Mouse (Mus musculus): ENCODE measurements around the gene Hspg2. TPM values are rescaled to one million over a fixed set of nuclear protein-coding genes. Genes with fewer than 3 reads are reported as not detected.

Hspg2 gene
- total RNA-seq, 4 experiments from 2014 or later: 4.1 to 6.4 (median 6.0) TPM

DNA sequence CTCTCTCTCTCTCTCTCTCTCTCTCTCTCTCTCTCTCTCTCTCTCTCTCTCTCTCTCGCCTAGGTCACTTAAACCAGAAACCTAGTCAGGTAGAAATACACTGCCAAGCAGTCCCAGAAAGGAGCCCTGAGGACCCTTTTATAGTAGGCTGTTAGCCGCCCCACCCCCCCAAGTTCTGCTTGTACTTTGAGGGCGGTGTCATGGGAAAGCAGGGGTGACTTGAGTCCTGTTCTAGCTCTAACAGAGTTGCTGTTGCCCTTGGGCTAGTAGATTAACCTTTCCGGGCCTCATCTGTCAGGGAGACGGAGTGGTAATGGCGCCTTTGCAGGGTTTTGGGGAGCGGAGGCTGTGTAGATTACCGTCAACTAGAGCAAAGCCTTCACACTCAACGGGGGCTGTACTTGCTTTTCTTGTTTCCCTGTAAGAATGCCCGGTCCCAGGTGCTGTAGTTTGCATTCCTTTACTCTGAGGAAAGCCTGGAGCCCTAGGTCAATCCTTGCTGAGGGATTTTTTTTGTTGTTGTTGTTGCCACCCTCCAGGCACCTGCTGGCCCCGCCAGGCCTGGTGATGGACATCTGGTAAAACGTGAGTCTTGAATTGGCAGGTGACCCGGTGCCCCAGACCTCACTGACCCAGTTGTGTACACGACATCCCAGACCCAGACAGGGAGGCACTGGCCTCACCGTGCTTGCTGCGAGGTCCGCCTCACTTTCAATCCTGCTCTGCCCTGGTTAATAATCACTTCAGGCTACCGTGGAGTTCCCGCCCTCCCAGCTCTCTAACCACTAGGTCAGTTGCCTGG lies 11.8 kb downstream of the Hspg2 start:
- no peak for DNase-seq (ENCODE audit: low spot score in 2 of 2)

DNA sequence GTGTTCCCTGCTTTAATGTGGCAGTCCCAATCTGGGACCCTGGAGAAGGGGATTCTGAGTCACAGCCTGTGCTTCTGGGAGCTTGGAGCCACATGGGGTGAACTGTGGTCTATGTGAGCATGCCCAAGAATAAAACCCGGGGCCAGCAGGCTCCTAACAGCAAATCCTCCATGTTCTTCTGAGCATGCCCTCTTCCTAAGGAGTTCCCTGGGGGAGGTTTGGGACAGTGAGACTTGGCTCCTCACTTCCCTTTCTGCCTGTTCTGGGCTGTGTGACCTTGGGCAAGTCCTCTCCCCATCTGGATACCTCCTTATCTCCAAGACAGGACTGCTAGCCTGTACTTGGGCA lies 12.4 kb downstream of the Hspg2 start:
- DNase-seq (ENCODE audit: low spot score in 2 of 2): no peak

DNA sequence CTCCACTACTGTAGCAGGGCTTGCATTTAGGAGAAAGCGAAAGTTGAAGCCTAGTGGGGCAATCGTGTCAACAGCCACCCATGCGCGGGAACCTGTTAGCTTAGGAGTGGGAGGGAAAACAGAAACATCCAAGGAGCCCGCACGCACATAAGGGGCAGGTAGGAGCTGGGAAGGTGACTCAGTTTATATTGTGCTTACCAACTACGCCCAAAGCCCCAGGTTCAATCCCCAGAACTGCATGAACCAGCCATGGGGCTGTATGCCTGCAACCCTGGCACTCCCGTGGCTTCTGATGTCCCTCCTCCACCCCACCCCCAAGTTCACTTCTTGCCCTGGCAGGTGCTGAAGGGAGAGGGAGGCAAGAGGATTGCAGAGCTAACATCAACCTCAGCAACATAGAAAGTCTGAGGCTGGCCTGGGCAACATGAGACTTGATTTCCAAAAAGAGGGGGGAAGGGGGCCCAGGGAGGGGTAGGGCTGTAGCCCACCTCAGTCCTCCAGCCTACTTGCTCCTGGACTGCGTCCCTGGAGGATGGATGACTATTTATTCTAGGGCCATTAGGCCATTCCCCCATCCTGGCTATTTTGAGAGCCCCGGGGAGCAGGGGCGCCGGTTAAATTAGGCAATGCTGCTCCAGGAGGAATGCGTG lies 12.9 kb downstream of the Hspg2 start:
- DNase-seq (ENCODE audit: low spot score in 2 of 2): no peak

DNA sequence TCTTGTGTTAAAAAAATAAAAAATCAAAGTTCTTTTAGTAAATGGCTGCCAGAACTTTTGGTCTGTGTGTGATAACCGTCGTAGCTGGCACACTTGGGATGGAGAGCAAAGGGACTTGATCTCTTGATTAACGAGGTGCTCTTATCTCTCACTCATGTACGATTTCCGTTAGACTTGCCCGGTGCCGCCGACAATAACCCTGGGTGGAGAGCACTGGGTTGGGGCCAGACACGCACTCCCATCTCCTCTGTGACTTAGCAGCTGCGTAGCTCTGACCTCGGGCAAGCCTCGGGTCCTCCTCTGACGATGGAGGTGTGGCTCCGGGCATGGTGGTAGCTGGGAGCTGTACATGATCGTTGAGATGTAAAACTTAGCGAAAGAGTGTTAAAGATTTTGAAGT lies 15.3 kb downstream of the Hspg2 start:
- DNase-seq (ENCODE audit: low spot score in 2 of 2): no peak

DNA sequence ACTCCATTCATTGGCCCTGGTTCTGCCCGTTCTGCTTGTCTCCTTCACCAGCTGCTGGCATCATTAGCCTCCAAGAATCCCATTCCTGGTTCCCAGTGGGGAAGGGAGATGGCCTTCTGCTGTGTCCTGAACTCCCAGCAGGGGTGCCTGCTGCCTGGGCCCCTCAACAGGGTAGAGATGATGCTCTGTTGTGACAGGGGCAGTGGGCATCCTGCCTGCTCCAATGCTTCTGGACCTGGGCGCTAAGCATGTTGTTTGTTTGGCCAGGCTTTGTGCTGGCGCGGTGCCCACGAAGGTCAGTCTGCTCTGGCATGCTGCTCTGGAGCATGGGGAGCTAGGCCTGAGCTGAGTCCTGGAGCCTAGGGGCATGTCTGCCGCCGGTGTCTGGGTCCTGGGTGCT lies 16.0 kb downstream of the Hspg2 start:
- DNase-seq (ENCODE audit: low spot score in 2 of 2): no peak

DNA sequence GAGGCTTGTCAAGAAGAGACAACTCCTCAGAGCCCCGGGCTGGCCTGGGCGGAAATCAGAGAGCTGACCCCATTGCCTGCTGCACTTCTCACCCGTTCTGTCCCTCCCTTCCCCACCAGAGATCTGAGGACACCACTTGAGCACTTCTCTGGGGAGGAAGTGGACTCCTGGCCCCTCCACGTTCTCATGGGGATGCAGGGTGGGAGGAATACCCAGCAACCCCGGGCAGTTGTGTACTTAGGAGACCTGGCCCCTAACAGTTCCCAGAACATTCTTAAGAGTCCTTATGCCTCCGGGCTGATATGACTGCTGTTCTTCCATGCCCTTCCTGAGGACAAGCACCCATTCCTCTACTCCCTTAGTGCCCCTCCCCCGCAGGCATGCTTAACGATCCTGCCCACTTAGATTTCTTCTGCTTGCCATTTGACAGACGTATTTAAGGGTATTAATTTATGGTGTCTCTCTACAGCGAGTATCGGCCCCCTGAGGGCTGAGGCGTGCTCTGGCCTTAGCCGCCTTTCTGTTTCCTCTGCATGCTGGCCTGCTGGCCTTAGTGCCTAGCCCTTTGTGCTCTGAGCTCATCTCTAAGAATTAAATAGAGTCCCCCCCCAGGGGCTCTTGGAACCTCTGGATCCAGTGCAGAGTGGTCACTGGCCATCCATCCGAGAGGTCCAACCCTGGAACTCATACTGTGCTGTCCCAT lies 16.8 kb downstream of the Hspg2 start:
- DNase-seq (ENCODE audit: low spot score in 2 of 2): no peak

DNA sequence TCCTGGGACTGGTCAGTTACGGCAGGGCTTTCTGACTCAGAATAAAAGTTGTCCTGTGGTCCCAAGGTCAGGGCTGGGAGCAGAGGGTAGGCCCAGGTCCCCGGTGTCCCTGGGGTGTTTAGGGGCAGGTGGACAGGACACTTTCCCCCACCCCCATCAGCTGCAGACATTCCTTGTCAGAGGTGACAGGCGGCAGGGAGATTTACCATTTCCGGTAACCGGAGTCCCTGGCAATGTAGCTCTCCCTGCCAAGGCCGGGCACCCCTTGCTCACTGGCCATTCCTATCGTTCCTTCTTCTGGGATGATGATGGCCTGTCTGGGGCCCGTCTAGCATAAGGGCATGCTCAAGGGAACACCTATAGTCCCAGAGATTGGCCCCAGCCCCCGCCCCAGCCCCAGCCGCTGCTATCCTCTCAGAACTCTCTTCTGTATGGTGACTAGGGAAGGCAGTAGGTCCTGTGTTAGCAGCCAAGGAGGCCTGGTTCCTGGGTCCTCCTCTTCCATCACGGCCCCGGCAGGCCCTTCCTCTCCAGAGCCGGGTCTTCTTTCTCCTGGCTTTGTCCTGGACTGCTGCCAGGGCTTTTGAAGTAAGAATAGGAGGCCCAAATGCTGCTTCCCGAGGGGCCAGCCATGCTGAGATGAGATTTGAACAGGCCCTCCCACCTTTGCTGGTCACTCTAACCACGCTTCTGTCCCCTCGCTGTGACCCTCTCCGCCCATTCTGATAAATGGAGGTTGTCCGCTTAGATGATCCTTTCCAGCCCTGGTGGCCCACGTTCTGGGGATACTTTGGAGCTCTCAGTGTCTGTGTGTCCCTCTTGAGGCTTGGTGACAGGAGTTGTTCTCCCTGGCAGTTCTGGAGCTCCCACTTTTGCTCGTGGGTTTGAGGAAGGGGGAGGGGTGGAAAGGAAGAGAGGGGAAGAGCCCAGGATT lies 17.8 kb downstream of the Hspg2 start:
- no peak for DNase-seq (ENCODE audit: low spot score in 2 of 2)

DNA sequence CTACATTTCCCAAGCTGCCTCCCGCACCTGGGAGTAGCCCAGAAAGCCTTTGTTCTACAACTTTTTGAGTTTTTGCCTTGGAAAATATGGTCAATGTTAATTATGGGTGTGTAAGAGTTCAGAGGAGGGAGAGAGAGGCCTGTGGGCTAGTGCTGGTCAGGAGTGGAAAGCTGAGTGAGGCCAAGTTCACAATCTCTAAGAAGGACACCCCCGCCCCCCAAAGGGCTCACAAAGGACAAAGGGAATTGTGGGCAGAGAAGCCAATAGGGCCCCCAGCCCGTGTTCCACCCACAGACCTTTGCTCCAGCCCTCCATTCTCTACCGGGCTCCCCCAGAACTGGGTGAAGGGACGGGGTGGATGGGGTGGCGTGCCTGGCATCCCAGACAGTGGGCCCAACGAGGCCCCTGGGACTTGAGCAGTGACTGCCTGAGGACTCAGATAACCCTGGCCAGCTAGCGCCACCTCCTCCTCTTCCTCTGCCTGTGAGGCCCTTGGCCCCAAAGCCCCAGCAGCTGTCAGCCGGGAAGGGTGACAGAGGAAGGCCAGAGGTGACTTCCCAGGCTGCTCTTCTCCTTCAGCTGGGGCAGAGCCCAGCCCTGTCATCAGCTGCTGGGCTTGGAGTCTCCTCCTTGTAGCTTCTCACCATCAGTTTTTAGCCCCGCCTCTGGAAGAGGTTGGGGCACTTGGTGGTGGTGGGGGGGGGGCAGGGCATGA lies 18.9 kb downstream of the Hspg2 start:
- no peak for DNase-seq (ENCODE audit: low spot score in 2 of 2)

DNA sequence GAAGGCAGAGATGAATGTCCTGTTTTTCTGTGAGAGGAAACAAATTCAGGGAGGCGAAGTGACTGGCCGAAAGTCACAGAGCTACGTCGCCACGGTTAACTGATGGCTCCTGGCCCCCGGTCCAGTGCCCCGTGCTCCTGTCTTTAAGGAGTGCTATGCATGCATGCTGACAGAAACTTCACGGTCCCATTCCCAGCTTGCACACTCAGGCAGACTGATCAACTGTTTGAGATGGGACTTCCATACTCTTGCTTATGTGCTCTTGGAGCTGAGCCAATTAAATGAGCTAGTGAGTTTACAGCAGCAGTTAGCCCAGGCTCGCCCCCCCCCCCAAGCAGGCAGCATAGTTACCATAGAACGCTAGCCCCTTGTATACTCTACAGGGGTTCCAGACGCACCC lies 19.5 kb downstream of the Hspg2 start:
- no peak for DNase-seq (ENCODE audit: low spot score in 2 of 2)

DNA sequence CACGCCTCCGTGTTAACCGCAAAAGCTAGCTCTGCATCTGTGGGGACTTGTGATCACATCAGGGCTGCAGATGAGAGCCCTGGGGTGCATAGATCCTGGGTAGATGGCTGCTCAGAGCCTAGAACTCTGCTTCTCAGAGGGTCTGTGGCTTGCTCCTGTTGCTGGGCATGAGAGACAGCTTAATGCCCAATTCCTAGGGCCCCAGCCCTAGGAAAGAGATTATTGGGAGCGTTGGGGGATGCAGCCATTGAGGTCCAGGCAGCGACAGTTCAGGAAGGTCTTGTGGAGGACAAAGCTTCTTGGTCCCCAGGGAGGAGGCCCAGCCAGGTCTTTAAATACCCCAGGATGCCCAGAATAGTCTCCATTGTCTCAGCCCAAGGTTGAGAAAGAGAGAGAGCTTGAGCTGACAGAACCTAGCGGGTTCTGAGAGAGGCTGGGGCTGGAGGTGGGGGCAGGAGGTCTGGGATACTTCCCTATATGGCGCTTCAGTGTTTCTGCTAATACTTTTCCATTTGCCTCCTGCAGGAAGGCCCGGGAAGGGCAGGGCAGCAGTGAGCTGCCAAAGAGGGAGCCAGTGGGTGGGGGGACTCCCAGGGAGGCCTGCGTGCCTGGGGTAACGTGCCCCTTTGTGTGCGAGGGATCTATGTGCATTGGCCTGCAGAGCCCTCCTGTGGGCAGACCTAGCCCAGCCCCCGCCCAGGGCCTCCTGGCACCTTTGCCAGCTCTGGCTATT lies 20.2 kb downstream of the Hspg2 start:
- DNase-seq (ENCODE audit: low spot score in 2 of 2): no peak

DNA sequence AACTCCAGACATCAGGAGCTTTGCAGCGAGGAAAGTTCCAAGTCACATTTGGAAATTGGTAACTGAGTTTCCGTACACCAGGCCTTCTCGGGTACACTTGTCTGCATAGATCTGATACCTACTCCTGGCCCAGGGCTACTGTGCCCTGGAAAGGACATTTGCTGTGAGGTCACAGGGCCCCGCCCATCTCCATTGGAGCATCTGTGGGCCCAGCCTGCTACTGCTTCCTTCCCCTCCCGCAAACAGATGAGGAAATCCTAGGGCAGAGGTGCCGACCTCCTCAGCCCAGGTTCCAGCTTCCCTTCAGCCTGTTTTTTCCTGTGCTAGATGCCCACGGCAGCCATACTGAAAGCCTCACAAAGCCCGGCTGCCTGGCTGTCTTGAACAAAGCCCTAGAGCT lies 21.4 kb downstream of the Hspg2 start:
- DNase-seq (ENCODE audit: low spot score in 2 of 2): no peak

DNA sequence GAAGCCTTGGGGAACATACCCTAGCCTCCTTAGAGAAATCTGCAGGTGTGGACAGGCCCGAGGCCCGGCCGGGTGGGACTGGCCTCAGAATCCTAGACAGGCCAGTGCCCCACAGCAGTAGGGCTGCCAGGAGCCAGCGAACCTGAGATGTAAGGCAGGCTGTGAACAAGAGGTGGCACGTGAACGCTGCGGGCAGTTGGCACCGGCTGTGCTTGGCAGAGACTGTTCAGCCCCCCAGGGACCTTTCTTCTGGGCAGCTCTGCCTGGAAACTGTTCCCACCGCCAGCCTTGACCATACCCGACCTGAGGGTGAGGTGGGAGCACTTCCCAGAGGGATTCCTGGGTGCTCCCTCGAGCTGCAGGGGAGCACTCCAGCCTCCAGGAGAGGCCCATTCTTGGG lies 24.0 kb downstream of the Hspg2 start:
- DNase-seq (ENCODE audit: low spot score in 2 of 2): no peak

DNA sequence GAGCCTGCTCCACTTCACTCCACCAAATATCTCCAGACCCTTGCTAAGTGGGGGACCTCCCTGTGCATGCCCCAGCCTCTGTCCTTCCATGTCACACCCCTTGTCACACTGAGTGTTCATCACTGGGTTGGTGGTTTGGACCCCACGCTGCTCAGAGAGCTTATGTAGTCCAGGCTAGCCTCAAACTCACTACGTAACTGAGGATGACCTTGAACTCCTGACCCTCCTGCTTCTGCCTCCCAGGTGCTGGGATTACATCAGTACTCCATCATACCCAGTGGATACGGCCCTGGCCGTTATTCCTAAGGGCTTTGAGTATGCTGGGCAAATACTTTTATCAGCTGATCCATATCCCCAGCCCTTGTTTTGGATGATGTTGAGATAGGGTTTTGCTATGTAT lies 24.6 kb downstream of the Hspg2 start:
- DNase-seq (ENCODE audit: low spot score in 2 of 2): no peak

DNA sequence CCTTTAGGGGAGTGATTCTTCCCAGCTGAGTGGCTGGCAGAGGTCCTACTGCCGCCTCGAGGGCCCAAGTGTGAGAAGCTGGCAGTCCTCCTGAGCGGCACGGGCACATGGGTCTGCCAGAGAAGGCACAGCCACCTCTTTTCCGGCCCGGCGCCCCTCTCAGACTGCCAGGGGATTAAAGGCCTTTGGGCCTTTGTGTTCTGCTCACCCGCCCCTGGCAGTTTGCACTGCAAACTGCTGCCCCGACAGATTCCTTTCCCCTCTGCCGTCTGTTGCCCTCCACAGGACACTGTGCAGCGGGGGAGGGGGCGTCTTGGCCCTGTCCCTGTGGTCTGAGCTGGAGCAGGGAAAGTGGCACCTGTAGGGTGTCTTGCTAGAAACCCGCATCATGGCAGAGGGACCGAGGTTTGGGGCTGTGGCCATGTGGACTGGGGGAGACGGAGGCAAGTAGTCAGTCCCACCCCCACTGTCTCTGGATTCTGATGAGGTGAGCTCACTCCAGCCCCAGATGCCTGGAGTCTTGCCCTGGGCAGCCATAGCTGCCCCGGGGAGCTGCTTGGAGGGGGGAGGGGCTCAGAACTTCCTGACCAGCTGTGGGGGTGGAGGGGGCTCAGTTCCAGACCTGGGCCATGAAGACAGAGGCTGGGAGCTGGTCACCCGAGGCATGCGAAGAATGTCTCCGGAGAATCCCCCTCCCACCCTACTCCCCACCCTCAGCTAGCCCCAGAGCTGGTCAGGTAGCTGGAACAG lies 26.4 kb downstream of the Hspg2 start:
- no peak for DNase-seq (ENCODE audit: low spot score in 2 of 2)

DNA sequence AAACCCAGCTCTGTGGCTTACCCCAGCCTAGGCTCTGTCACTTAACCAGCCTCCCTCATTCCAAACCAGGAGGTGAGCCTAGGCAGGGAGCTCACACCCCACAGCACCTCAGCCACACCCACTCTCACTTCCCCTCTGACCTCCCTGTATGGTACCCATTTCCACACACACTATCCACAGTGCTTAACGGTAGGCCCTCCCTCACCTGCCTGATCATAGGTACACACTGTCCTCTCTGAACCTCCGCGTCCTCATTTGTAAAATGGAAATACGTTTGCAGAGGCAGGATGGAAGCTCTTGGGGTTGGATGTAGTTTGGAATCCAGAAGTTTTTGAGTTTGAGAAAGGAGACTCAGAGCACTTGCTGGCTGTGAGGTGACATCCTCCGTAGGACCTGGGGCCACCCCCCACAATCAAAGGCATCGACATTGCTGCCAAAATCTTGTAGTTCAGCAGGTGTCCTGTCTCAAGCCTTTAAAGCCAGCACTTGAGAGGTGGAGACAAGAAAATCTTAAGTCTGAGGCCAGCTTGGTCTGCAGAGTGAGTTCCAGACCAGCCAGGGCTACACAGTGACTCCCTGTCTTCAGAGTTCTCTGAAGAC lies 27.0 kb downstream of the Hspg2 start:
- DNase-seq (ENCODE audit: low spot score in 2 of 2): no peak

DNA sequence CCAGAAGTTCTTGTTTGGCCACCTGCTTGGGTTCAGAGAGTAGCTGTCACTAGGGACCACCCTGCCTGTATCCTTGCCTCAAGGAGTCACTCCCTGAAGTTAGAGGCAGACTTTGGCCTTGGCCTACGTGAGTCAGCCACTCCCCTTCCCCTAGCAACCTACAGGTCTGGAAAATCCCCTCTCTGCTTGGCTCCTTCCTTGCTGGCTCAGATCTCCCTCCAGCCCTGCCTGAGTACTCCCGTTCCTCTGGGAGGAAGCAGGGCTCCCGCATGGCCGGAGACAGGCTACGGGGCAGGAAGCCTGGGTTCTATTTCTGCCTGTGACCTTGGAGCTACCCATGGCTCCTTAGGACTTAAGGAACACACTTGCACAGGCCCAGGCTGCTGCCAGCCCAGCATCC lies 28.8 kb downstream of the Hspg2 start:
- no peak for DNase-seq (ENCODE audit: low spot score in 2 of 2)

DNA sequence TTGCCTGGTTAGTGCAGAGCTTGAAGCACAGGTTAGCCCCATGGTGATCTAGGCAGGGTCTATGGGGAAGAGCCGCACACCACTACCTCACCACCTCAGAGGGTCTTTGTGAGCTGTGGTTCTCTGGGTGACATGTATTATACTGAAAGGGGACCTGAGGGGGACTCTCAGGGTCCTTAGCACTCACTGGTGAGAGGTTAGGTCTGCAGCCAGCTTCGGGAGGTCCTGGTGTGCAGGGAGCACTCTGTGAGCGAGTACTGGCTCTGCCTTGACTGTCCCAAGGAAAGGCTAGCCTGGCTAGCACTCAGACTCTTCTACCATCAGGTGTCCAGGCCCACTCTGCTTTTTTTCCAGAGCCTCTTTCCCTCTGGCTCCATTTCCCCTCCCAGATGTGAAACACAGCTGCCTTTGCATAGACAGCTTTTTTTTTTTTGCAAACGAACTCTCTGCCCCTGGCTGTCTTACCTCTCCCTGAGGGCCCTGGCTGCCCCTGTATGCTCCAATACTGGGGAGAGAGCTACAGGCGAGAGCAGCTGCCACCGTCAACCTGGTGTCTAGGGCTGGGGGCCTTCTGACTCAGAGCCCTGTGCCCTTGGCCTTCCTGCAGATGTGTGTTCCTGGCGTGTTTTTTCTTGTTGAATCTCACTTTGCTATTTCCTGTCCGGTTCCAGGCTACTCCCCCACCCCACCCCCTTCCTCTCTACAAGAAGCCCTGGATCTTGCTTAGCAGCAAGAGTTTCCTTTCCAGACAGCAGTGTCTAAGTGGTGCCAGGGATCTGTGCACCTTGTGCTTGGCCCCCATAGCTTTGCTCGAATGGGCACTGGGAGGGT lies 29.5 kb downstream of the Hspg2 start:
- DNase-seq (ENCODE audit: low spot score in 2 of 2): no peak

DNA sequence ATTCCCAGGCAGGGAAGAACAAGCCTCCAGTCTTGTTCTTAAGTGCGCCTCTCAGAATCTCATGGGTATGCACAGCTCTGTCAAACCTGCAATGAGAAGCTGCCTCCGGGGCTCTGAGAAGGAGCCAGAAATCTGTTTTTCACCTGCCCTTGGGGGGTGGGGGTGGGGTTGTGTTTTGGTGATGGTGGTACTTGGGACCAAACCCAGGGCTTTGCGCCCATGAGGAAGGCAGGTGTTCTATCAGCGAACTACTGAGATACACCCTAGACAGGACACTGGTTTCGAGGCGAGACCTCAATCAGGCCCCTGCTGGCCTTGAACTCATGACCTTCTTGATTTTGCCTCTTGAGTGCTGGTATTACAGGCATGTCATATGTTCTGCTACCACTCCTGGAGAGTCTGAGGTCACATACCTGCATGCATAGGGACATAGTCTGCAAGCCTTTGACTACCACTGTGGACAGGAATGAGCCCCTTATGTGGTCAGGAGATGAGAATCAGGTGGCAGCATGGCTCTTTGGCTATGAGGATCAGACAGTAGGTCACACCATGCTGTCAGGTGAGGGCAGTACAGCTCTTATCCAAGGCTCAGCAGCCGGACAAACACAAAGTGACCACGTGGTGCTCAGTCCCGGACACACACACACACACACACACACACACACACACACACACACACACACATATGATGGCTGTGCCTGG lies 30.5 kb downstream of the Hspg2 start:
- no peak for DNase-seq (ENCODE audit: low spot score in 2 of 2)
